Mouse (Mus musculus): Measurements from ENCODE around the gene Tbc1d23.
"Not testable (repeated sequence)": the region's sequence is repeated elsewhere in the genome, so short reads cannot be mapped to it uniquely, and the experiment has no call there.

Gene Tbc1d23

DNA sequence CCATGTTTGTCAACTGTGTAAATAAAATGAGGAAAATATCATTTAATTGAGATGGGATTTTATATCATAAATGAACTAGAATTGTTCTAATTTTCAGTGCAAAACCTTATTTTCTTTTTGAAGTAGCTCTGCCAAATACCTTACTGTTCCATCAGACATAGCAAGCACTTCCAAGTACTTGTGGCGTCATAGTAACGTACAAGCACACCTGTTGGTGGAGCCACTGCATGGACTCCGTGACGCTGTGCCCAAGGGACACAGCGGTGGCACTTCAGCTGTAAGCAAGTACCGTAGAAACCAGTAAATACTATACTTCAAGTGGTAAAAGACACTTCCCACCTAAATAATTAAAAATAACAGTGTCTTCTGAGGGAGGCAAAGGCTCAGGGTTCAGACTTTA, 10.9 kb downstream of the Tbc1d23 start:
- no peak for DNase-seq (ENCODE audit: low read depth, low spot score)

GRCm38 (mm10) chr16:57215957-57216356, 15.3 kb downstream of the Tbc1d23 start:
- no peak for DNase-seq (ENCODE audit: low read depth, low spot score)

DNA sequence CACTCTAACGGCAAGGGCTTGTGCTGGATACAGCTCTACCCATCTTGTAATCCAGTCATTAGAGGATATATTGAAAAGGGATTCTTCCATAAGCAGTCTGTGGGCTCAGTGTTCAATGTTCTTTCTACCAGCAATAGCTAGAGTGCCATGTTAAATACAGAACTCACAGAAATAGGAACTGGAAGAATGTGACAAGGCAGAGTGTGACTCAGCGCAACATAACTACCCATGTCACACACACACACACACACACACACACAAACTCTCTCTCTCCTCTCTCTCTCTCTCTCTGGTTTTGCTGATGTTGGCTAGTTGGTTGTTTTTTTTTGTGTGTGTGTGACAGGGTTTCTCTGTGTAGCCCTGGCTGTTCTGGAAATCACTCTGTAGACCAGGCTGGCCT, 20.3 kb downstream of the Tbc1d23 start:
- no peak for DNase-seq (ENCODE audit: low read depth, low spot score)

DNA sequence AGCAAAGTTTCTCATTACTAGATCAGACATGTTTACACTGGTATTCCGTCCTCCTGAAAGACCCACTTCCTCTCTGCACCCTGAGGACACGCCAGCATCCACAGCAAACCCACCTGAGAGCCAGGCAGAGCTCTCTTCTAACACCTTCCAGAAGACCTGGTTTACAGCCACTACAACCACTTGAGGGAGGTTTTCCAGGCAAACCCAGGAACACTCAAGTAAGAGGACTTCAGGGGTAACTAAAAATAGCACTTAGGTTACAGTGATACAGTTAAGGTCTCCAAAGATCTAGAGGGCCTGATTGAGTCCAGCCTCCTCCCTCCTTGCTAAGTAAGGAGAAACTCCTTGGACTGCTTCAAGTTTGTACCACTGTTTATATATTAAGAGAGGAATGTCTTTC, 23.0 kb downstream of the Tbc1d23 start:
- DNase-seq (ENCODE audit: low read depth, low spot score) = no peak

- no peak for DNase-seq (ENCODE audit: low read depth, low spot score)
Observed at GRCm38 (mm10) chr16:57197281-57197680, 34.0 kb downstream of the Tbc1d23 start.

DNA sequence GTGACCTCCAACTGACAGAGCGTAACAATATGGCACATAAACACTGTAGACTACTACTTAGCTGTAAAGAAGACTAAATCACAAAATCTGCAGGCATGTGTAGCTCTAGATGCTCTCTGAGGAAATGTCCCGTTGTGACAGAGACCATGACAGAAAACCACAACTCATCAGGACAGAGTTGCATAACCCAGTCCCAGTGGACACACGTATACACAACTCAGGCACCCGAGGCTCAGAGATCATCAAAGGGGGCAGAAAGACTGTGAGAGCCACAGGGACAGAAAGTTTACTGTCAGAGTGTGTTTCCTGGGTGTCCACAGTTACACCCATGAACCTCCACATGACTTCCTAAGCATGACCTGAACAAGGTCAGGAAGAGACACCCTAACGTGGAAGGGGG, 34.7 kb downstream of the Tbc1d23 start:
- no peak for DNase-seq (ENCODE audit: low read depth, low spot score)

GRCm38 (mm10) chr16:57191214-57191613, 40.1 kb downstream of the Tbc1d23 start:
- no peak for DNase-seq (ENCODE audit: low read depth, low spot score)

DNA sequence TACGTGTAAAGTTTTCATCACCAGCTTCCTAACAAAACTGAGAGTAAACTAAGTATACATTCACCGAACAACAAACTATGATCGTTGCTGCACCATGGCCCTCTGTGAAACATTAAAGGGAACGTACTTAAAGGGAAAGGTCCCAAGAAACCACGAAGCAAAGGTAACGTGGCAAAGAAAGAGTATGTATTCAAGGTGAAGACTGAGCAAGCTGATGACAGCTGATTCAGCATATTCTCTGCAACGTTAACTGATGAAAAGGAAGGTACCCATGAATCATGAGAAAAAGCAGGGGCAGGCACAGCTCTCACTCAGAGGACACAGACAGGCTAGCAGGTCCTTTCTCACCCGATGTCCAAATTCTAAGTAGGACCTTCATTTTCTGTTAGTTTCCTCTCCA, 40.9 kb downstream of the Tbc1d23 start:
- no peak for DNase-seq (ENCODE audit: low read depth, low spot score)

GRCm38 (mm10) chr16:57189493-57189892, 41.8 kb downstream of the Tbc1d23 start:
- no peak for DNase-seq (ENCODE audit: low read depth, low spot score)

DNA sequence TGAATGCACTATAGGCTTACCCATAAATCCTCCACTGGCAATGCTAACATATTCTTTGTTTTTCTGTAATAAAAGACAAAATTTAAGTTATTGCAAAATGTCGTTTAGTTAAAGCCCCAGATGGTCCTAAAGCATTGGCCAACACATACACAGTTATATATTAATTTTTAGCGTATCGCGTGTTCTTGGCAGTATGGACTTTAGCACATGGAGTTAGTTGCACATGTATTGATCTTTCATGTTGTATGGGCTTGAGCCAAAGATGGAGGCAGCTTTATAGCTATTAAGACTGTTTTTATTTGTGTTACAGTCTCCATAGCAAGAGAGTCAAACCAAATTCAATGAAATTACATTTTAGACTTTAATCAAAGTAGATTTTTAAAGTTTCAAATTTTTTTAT, 44.7 kb downstream of the Tbc1d23 start:
- no peak for DNase-seq (ENCODE audit: low read depth, low spot score)

DNA sequence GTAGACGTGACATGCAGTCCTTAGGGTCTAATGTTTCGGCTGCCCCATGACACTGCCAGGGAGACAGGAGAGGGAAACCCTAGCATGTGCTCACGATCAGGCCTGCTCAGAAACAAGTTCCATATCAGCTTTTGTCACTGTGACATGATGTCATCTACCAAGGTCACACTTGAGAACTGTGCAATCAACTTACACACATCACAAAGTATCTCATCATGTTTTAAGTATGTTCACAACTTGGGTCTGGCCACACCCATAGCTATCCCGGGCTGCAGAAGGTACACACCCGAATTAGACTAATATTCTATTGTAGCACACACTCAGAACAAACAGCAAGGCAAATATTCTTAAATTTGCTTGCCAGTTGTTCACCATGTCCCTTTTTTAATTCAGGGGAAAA, 49.3 kb downstream of the Tbc1d23 start:
- DNase-seq (ENCODE audit: low read depth, low spot score) = no peak

DNA sequence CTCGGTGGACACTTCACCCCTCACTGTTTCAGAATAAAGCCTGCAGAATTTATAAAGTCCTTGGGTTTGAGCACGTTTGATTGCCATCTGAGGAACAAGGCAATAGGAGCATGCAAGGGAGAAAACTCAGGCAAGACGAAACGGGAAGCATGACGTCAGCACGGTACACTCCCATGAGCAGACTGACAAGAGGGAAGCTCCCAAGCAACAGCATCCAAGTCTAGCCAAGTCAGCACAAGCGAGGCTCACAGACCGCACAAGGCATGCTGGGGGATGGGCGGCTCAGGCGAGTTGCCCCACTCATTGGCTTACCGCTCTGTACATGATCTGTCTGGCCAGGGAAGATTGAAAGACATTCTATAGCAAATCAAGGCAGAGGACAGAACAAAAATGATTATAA, 50.1 kb downstream of the Tbc1d23 start:
- no peak for DNase-seq (ENCODE audit: low read depth, low spot score)

DNA sequence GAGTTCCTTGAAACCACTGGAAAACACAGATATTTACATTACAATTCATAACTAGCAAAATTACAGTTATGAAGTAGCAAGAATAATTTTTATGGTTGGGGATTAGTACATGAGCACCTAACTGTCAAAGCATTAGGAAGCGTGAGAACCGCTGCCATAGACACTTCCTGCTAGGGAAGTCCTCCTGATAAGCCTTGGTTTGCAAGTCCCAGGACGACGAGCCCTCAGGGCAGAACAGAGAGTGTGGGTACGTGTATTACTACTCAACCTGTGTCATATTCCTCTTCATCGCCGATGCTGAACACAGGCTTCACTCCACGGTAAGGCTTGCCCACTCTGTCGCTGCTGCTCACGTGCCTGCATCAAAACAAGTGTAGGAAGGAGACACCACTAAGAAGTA, 53.6 kb downstream of the Tbc1d23 start:
- no peak for DNase-seq (ENCODE audit: low read depth, low spot score)

- DNase-seq (ENCODE audit: low read depth, low spot score) = no peak
Observed at GRCm38 (mm10) chr16:57177254-57177653, 54.0 kb downstream of the Tbc1d23 start.

DNA sequence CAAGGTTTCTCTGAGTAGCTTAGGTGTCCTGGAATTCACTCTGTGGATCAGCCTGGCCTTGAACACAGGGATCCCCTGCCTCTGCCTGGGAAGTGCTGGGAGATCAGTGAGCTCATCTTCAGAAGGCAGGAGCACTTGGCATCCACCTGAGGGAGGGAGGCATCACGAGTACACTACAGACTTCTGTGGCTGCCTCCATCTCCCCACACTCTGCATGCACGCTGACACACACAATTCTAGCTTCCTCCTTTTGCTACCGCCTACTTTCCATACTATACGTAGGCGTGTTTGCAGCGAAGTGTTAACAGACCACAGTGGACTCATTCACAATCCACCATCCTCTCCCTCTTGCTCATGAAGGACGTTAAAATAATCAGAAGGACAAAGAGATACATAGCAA, 55.0 kb downstream of the Tbc1d23 start:
- no peak for DNase-seq (ENCODE audit: low read depth, low spot score)

GRCm38 (mm10) chr16:57175751-57176150, 55.6 kb downstream of the Tbc1d23 start:
- DNase-seq (ENCODE audit: low read depth, low spot score) = no peak

DNA sequence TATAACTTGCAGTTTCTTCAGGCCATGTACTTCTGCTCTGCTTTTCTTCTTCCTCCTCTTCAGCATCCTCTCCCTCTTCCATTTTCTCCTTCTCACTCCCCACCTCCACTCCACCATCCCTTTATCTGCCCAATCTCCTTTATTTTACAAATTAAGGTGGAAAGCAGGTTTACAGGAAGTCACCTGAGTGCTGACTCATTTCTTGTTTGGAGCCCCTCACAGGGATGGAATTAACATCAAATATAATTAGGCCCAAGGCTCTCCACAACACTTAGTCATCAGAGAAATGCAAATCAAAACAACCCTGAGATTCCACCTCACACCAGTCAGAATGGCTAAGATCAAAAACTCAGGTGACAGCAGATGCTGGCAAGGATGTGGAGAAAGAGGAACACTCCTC, 56.8 kb downstream of the Tbc1d23 start:
- DNase-seq (ENCODE audit: low read depth, low spot score) = not testable (repeated sequence)

GRCm38 (mm10) chr16:57171570-57171969, 59.7 kb downstream of the Tbc1d23 start:
- no peak for DNase-seq (ENCODE audit: low read depth, low spot score)

DNA sequence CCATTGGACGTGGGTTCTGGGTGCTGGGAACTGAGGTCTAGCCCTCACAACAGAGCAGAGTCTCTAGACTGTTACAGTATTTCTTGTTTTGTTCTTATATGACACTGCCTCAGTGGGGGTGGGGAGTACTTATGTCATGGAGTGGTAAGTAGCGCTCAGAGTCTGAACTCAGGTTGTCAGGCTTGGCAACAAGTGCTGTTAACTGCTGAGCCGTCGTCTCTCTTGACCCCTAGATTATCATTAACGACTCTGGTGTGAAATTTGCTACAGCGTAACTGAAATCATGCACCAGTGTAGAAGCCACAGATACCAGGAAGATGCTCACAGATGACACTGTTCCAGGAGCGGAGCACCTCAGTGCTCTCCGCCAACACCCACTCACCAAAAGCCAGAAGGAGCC, 60.1 kb downstream of the Tbc1d23 start:
- no peak for DNase-seq (ENCODE audit: low read depth, low spot score)

DNA sequence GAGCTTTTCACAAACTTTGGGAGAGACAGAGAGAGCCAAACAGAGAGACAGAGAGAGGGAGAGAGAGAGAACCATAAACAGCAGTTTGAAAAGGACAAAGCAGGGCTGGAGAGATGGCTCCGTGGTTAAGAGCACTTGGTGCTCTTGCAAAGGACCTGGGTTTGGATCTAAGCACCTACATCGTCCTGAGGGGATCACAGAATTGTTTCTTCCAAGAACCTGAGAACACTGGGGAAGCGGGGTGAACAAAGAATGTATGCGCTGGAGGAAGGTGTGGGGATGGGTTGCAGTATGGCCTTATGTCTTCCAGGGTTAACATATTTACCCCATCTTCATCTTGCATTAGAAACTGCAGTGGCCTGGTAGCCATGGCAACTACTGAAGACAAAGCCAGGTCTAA, 63.1 kb downstream of the Tbc1d23 start:
- no peak for DNase-seq (ENCODE audit: low read depth, low spot score)

DNA sequence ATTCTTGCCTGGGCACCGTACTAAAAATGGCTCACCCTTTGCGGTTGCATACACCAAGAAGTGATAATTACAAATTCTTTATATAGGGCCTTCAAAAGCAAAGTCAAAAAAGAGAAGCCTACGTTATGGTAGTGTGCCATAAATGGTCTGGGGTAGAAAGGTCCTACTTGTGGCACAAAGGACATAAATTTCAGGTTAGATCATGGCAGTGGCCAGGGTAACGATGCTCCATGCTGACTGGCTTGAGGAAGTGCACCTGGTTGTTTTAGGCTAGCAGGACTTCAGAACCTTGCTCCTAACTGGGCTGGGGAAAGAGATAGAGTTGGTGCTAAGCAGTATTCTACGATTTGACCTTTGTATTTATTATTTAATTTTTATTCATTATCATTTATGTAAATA, 63.8 kb downstream of the Tbc1d23 start:
- DNase-seq (ENCODE audit: low read depth, low spot score) = no peak

- DNase-seq (ENCODE audit: low read depth, low spot score) = peak; percentile 76
Observed at GRCm38 (mm10) chr16:57166611-57167513, 64.4 kb downstream of the Tbc1d23 start, which contains the start of gene Nit2. TSS of gene Nit2 (minus strand) at chr16:57167341.

- no peak for DNase-seq (ENCODE audit: low read depth, low spot score)
Observed at GRCm38 (mm10) chr16:57166086-57166485, 65.2 kb downstream of the Tbc1d23 start.

- DNase-seq (ENCODE audit: low read depth, low spot score) = no peak
Observed at GRCm38 (mm10) chr16:57165157-57165556, 66.1 kb downstream of the Tbc1d23 start.

Measured in retina, adult 2 months (tissue).